Mouse (Mus musculus) macrophage (primary cell): Measurements from ENCODE around the gene Adgrf4. TPM values are rescaled to one million over a fixed set of nuclear protein-coding genes. Genes with fewer than 3 reads are reported as not detected.

Experiments
- H3K27ac ChIP-seq: fragments of 350-480 bp; formaldehyde crosslinking; 2 replicates; pipeline ENCODE4 v1.9.0; 2021
- H3K36me3 ChIP-seq: fragments of 350-480 bp; formaldehyde crosslinking; 2 replicates; pipeline ENCODE4 v1.9.0; 2021; ENCODE audit errors: inconsistent target
- H3K4me3 ChIP-seq: fragments of 350-480 bp; formaldehyde crosslinking; 2 replicates; pipeline ENCODE4 v1.9.0; 2021; ENCODE audit errors: inconsistent target
- H3K79me2 ChIP-seq: fragments of 350-480 bp; formaldehyde crosslinking; 2 replicates; pipeline ENCODE4 v1.9.0; 2021; ENCODE audit errors: inconsistent target
- WGBS: methylation state at CpG from one replicate; pipeline ENCODE4 v1.1.7; 2026; ENCODE audit warnings: inconsistent platforms; ENCODE audit not compliant: missing documents; 5-methylcytosine and 5-hydroxymethylcytosine counted together
- polyA plus RNA-seq: library from polyadenylated mRNA; stranded (reverse); fragments of 250-400 nt; gene quantifications from 3 replicates; pipeline ENCODE4 v1.2.4, GENCODE M21; 2018; ENCODE audit warnings: inconsistent platforms

The Adgrf4 gene
- polyA plus RNA-seq, 1 experiment from 2014 or later = not detected

DNA sequence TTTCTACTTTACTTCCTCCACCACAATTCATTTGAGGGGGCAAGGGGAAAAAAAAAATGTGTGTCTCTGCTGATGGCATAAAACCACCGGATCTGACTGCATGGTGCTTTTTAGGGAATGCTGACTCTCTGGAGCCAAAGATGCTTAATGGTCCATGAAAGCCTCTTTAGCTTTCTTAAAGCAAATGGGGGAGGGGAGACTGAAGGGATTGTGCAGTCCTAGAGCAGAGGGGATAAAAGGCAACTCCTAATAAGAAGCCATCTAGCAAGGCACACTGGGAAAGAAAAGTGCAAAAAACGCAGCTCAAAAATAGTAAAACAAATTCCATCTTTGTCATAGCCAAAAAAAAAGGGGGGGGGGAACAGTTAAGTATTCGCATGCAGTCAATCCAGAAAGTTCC is 83.8 kb downstream of the Adgrf4 start:
- WGBS = 78% methylated on average over 3 of the region's 3 CpGs

More for the DNA sequence above, 83.8 kb downstream of the Adgrf4 start:
- Histone ChIP-seq H3K79me2 (no peaks in the 10 kb centered on the region), H3K4me3 (no peak overlapping the region), H3K36me3 (no peaks in the 10 kb centered on the region), H3K27ac (no peak overlapping the region)

Other genes with a start within 250 kb of the Adgrf4 start
- gene Opn5, start 80.9 kb downstream of the Adgrf4 start, polyA plus RNA-seq = not detected in 3 replicates
- gene Adgrf2, start 49.9 kb upstream of the Adgrf4 start, polyA plus RNA-seq = not detected in 3 replicates
- gene Cd2ap, start 184.4 kb upstream of the Adgrf4 start, polyA plus RNA-seq = 25.5 to 31.0 TPM (median 28.7 TPM) in 3 replicates